Mouse (Mus musculus) brain, embryonic 14.5 days (tissue): Measurements from ENCODE around the gene Lum. TPM values are rescaled to one million over a fixed set of nuclear protein-coding genes. Genes with fewer than 3 reads are reported as not detected.

Source experiments
- DNase-seq: peaks from one replicate; pipeline ENCODE4 v3.0.0-alpha.2; 2011; ENCODE audit warnings: low read depth
- CTCF ChIP-seq: fragments of 200-500 bp; IDR thresholded peaks from 2 replicates; pipeline ENCODE4 v1.5.1; 2012; ENCODE audit warnings: inconsistent platforms, mild to moderate bottlenecking, moderate library complexity, borderline replicate concordance; ENCODE audit not compliant: insufficient read depth, insufficient read length; ENCODE audit errors: extremely low read depth
- POLR2A ChIP-seq: fragments of 200-500 bp; IDR thresholded peaks from 2 replicates; pipeline ENCODE4 v1.6.1; 2012; ENCODE audit warnings: mild to moderate bottlenecking, inconsistent platforms, borderline replicate concordance; ENCODE audit not compliant: poor library complexity, insufficient read depth, insufficient read length, severe bottlenecking; ENCODE audit errors: extremely low read depth
- polyA plus RNA-seq: library from polyadenylated mRNA; depleted of rRNA; stranded (reverse); fragments of >200 nt; gene quantifications from 2 replicates; pipeline ENCODE4 v1.2.3, GENCODE M21; 2012; rRNA removed

Lum gene
- polyA plus RNA-seq, 1 experiment: 46.7 TPM

GRCm38 (mm10) chr10:97595680-97596079, 30.8 kb downstream of the Lum start:
- TF ChIP-seq POLR2A (no peak), CTCF (no peak)
- DNase-seq: no peak

- TF ChIP-seq CTCF (no peak), POLR2A (no peak)
- DNase-seq: no peak
Observed at GRCm38 (mm10) chr10:97601744-97602143, 36.8 kb downstream of the Lum start.

- TF ChIP-seq CTCF: no peak
- no peak for TF ChIP-seq POLR2A
- DNase-seq: no peak
Observed at GRCm38 (mm10) chr10:97603256-97603655, 38.3 kb downstream of the Lum start.

- TF ChIP-seq CTCF: no peak
- TF ChIP-seq POLR2A: no peak
- DNase-seq: no peak
Observed at GRCm38 (mm10) chr10:97606579-97606978, 41.7 kb downstream of the Lum start, which contains the start of gene Kera. TSS of gene Kera (plus strand) at chr10:97606879.

Other genes starting within 250 kb of the Lum start
- 67.6 and 78.7 TPM in 2 replicates for gene Dcn, start 85.5 kb upstream of the Lum start, polyA plus RNA-seq
- gene Kera, start 41.8 kb downstream of the Lum start, polyA plus RNA-seq: 0.78 and 0.83 TPM in 2 replicates
- gene Epyc, start 78.9 kb downstream of the Lum start, polyA plus RNA-seq: 0.57 and 0.59 TPM in 2 replicates
- not detected in 2 replicates for gene Ccer1, start 127.9 kb downstream of the Lum start, polyA plus RNA-seq
- not detected in 2 replicates for gene C030005K15Rik, start 161.6 kb downstream of the Lum start, polyA plus RNA-seq